Mouse (Mus musculus) MEL (cell line): ENCODE data around the gene Ccdc157. TPM values are rescaled to one million over a fixed set of nuclear protein-coding genes. Genes with fewer than 3 reads are reported as not detected.

Source experiments
- DNase-seq: peaks from one replicate; pipeline ENCODE4 v3.0.0; 2011; ENCODE audit warnings: low read depth, low spot score
- H3K27ac ChIP-seq: 2 replicates; pipeline ENCODE4 v1.5.1; 2012; ENCODE audit warnings: low read depth, mild to moderate bottlenecking, control low read depth, low read length, moderate library complexity; ENCODE audit not compliant: control insufficient read depth
- H3K27me3 ChIP-seq, 2 experiments: fragments of 150-350 bp in 1 of 2; sonication (generic) in 1 of 2; 2 replicates each; pipeline ENCODE4 v1.6.1; 2012; ENCODE audit warnings: low read length in 2 of 2, mild to moderate bottlenecking in 2 of 2, improper control_type of control experiment in 1 of 2, moderate library complexity in 1 of 2; ENCODE audit not compliant: insufficient read depth in 2 of 2, control insufficient read depth in 1 of 2
- H3K36me3 ChIP-seq, 2 experiments: 2 replicates each; pipeline ENCODE4 v1.6.1; 2012 to 2014; ENCODE audit warnings: low read length in 2 of 2, improper control_type of control experiment in 1 of 2, inconsistent platforms in 1 of 2, mild to moderate bottlenecking in 1 of 2; ENCODE audit not compliant: insufficient read depth in 2 of 2, control insufficient read depth in 1 of 2
- H3K4me1 ChIP-seq, 2 experiments: fragments of 150-350 bp in 1 of 2; sonication (generic) in 1 of 2; 2 replicates each; pipeline ENCODE4 v1.6.1; 2012; ENCODE audit warnings: low read length in 2 of 2, improper control_type of control experiment in 1 of 2, mild to moderate bottlenecking in 1 of 2; ENCODE audit not compliant: insufficient read depth in 2 of 2, control insufficient read depth in 1 of 2
- H3K4me3 ChIP-seq, 2 experiments: fragments of 150-350 bp in 1 of 2; sonication (generic) in 1 of 2; 2 replicates each; pipeline ENCODE4 v1.5.1; 2012; ENCODE audit warnings: low read depth in 2 of 2, low read length in 2 of 2, mild to moderate bottlenecking in 2 of 2, moderate library complexity in 2 of 2, control low read depth in 1 of 2, improper control_type of control experiment in 1 of 2; ENCODE audit not compliant: control insufficient read depth in 1 of 2, insufficient read depth in 1 of 2
- H3K79me2 ChIP-seq: 2 replicates; pipeline ENCODE4 v1.6.1; 2012; ENCODE audit warnings: mild to moderate bottlenecking, low read length, moderate library complexity; ENCODE audit not compliant: control insufficient read depth, poor library complexity, insufficient read depth
- H3K9ac ChIP-seq: 2 replicates; pipeline ENCODE4 v1.6.1; 2012; ENCODE audit warnings: low read depth, mild to moderate bottlenecking, control low read depth, low read length, moderate library complexity; ENCODE audit not compliant: control insufficient read depth, poor library complexity, severe bottlenecking
- H3K9me3 ChIP-seq: fragments of 150-350 bp; sonication (generic); replicated peaks from 2 replicates; pipeline ENCODE4 v1.6.1; 2012; ENCODE audit warnings: mild to moderate bottlenecking, low read length, improper control_type of control experiment, moderate library complexity; ENCODE audit not compliant: insufficient read depth
- CHD1 ChIP-seq: IDR thresholded peaks from 2 replicates; pipeline ENCODE4 v1.6.1; 2012; ENCODE audit warnings: low read depth, mild to moderate bottlenecking, inconsistent platforms, low read length, improper control_type of control experiment
- CHD2 ChIP-seq: IDR thresholded peaks from 2 replicates; pipeline ENCODE4 v1.6.1; 2011; ENCODE audit warnings: low read length, improper control_type of control experiment
- CTCF ChIP-seq, 3 experiments: IDR thresholded peaks in 2 of 3; conservative IDR thresholded peaks in 1 of 3; 2 replicates each; pipeline ENCODE4 v1.5.1; 2011 to 2012; ENCODE audit warnings: low read length in 3 of 3, low read depth in 2 of 3, mild to moderate bottlenecking in 2 of 3, improper control_type of control experiment in 1 of 3, inconsistent platforms in 1 of 3, mixed read lengths in 1 of 3, moderate library complexity in 1 of 3; ENCODE audit not compliant: control insufficient read depth in 1 of 3, insufficient read depth in 1 of 3, poor library complexity in 1 of 3, severe bottlenecking in 1 of 3
- EP300 ChIP-seq, 2 experiments: IDR thresholded peaks; 2 replicates each; pipeline ENCODE4 v1.6.1; 2011; ENCODE audit warnings: improper control_type of control experiment in 2 of 2, low read length in 2 of 2, low read depth in 1 of 2, mild to moderate bottlenecking in 1 of 2
- ETS1 ChIP-seq: IDR thresholded peaks from 2 replicates; pipeline ENCODE4 v1.6.1; 2012; ENCODE audit warnings: low read depth, mild to moderate bottlenecking, inconsistent platforms, low read length, improper control_type of control experiment, moderate library complexity
- GABPA ChIP-seq: IDR thresholded peaks from 2 replicates; pipeline ENCODE4 v1.6.1; 2012; ENCODE audit warnings: low read depth, mild to moderate bottlenecking, inconsistent platforms, low read length, improper control_type of control experiment, moderate library complexity
- GATA1 ChIP-seq: IDR thresholded peaks from 2 replicates; pipeline ENCODE4 v1.6.1; 2011; ENCODE audit warnings: low read depth, low read length, improper control_type of control experiment
- HCFC1 ChIP-seq: IDR thresholded peaks from 2 replicates; pipeline ENCODE4 v1.6.1; 2012; ENCODE audit warnings: low read depth, mild to moderate bottlenecking, inconsistent platforms, low read length, improper control_type of control experiment, moderate library complexity
- JUND ChIP-seq: IDR thresholded peaks from 2 replicates; pipeline ENCODE4 v1.6.1; 2011; ENCODE audit warnings: low read depth, mild to moderate bottlenecking, improper control_type of control experiment, low read length
- MAFK ChIP-seq: IDR thresholded peaks from 2 replicates; pipeline ENCODE4 v1.6.1; 2011; ENCODE audit warnings: low read depth, mild to moderate bottlenecking, low read length, improper control_type of control experiment, borderline replicate concordance
- MAX ChIP-seq: IDR thresholded peaks from 2 replicates; pipeline ENCODE4 v1.6.1; 2011; ENCODE audit warnings: low read length, improper control_type of control experiment
- MAZ ChIP-seq: IDR thresholded peaks from 2 replicates; pipeline ENCODE4 v1.6.1; 2012; ENCODE audit warnings: low read depth, mild to moderate bottlenecking, inconsistent platforms, low read length, improper control_type of control experiment
- MEF2A ChIP-seq: IDR thresholded peaks from 2 replicates; pipeline ENCODE4 v1.6.1; 2014; ENCODE audit warnings: low read depth, mild to moderate bottlenecking, inconsistent platforms, low read length, improper control_type of control experiment; ENCODE audit not compliant: poor library complexity, insufficient replicate concordance, severe bottlenecking; ENCODE audit errors: extremely low read depth
- MXI1 ChIP-seq: IDR thresholded peaks from 2 replicates; pipeline ENCODE4 v1.6.1; 2011; ENCODE audit warnings: mild to moderate bottlenecking, low read depth, low read length, improper control_type of control experiment
- MYB ChIP-seq: IDR thresholded peaks from 2 replicates; pipeline ENCODE4 v1.6.1; 2011; ENCODE audit warnings: mild to moderate bottlenecking, low read depth, low read length, improper control_type of control experiment
- NRF1 ChIP-seq: IDR thresholded peaks from 2 replicates; pipeline ENCODE4 v1.6.1; 2014; ENCODE audit warnings: low read depth, mild to moderate bottlenecking, inconsistent platforms, low read length, improper control_type of control experiment, moderate library complexity; ENCODE audit not compliant: poor library complexity, insufficient read depth, severe bottlenecking
- RCOR1 ChIP-seq: IDR thresholded peaks from 2 replicates; pipeline ENCODE4 v1.6.1; 2012; ENCODE audit warnings: low read depth, mild to moderate bottlenecking, inconsistent platforms, low read length, improper control_type of control experiment
- USF1 ChIP-seq: IDR thresholded peaks from 2 replicates; pipeline ENCODE4 v1.6.1; 2014; ENCODE audit warnings: low read depth, mild to moderate bottlenecking, inconsistent platforms, low read length, improper control_type of control experiment, moderate library complexity
- ZMIZ1 ChIP-seq: IDR thresholded peaks from 2 replicates; pipeline ENCODE4 v1.6.1; 2012; ENCODE audit warnings: low read depth, mild to moderate bottlenecking, inconsistent platforms, low read length, improper control_type of control experiment, moderate library complexity
- ZNF384 ChIP-seq: IDR thresholded peaks from 2 replicates; pipeline ENCODE4 v1.6.1; 2012; ENCODE audit warnings: low read depth, mild to moderate bottlenecking, inconsistent platforms, low read length, improper control_type of control experiment
- polyA plus RNA-seq, 2 experiments: library from polyadenylated mRNA; stranded (reverse) in 1 of 2; unstranded in 1 of 2; fragments of >175 nt in 1 of 2; fragments of >200 nt in 1 of 2; gene quantifications; 2 replicates each; pipeline versions ENCODE4 v1.2.1 to v1.2.4; 2012; ENCODE audit warnings: low replicate concordance in 2 of 2, low read depth in 1 of 2; ENCODE audit not compliant: insufficient read length in 2 of 2, insufficient read depth in 1 of 2, missing spikeins in 1 of 2
- total RNA-seq: library from RNA; depleted of rRNA; stranded (reverse); fragments of 300-350 nt; gene quantifications from 2 replicates; pipeline ENCODE4 v1.2.3, GENCODE M21; 2012

Gene Ccdc157
- total and polyA plus RNA-seq, 3 experiments: 2.0 to 2.9 TPM; not detected in 1

- no peak for DNase-seq
- H3K27me3 ChIP-seq: no peaks in the 10 kb centered on the region
Observed at GRCm38 (mm10) chr11:4203705-4204074, 43.6 kb upstream of the Ccdc157 start.

GRCm38 (mm10) chr11:4202995-4203704 lies 43.1 kb upstream of the Ccdc157 start:
- DNase-seq: peak; percentile 59
- TF ChIP-seq CHD1 (no peak), MEF2A (no peak), EP300 (IDR thresholded peaks at IDR 0.05; ENCODE audit: low read depth in 1 of 2, low read length in 2 of 2) (peak; percentile 52 to 54; a peak in 3 of 4 replicates), ZNF384 (no peak), GATA1 (peak; percentile 76), CHD2 (no peak), ETS1 (peak; percentile 40), JUND (no peak), MYB (0 out of 2 replicates have a peak, but pooled peaks have one; percentile 20), USF1 (no peak), GABPA (no peak), MAX (no peak; the same call in 1 of the 2 replicates), RCOR1 (peak; percentile 67), NRF1 (no peak)
- no peak overlapping the region for H3K4me3 ChIP-seq
- no peaks in the 10 kb centered on the region for H3K79me2 ChIP-seq
- H3K27ac ChIP-seq: peak overlapping the region; percentile 28
- peaks cover 0 to 31% of the 10 kb centered on the region in 2 experiments; a peak in 3 of 4 replicates for H3K36me3 ChIP-seq
- H3K4me1 ChIP-seq: peaks cover 22 to 30% of the 10 kb centered on the region in 2 experiments
- no peak overlapping the region for H3K9ac ChIP-seq
- H3K9me3 ChIP-seq: no peaks in the 10 kb centered on the region
- H3K27me3 ChIP-seq: no peaks in the 10 kb centered on the region

More at GRCm38 (mm10) chr11:4203705-4204074, 43.6 kb upstream of the Ccdc157 start:
- Histone ChIP-seq H3K9me3 (no peaks in the 10 kb centered on the region), H3K4me1 (peaks cover 22 to 30% of the 10 kb centered on the region in 2 experiments), H3K79me2 (no peaks in the 10 kb centered on the region), H3K4me3 (no peak overlapping the region), H3K27ac (peak overlapping the region; percentile 8; the same call in 1 of the 2 replicates), H3K36me3 (peaks cover 0 to 31% of the 10 kb centered on the region in 2 experiments), H3K9ac (no peak overlapping the region)
- TF ChIP-seq EP300 (IDR thresholded peaks at IDR 0.05; ENCODE audit: low read depth in 1 of 2, low read length in 2 of 2): no peak
- TF ChIP-seq MXI1: no peak
- TF ChIP-seq ZMIZ1: no peak
- TF ChIP-seq MAFK: no peak
- TF ChIP-seq CTCF (IDR thresholded peaks at IDR 0.05 in 2 of 3, conservative IDR thresholded peaks at IDR 0.05 in 1 of 3; ENCODE audit: control insufficient read depth in 1 of 3, insufficient read depth in 1 of 3, low read depth in 2 of 3, low read length in 3 of 3, poor library complexity in 1 of 3, severe bottlenecking in 1 of 3): no peak
- TF ChIP-seq HCFC1: no peak
- 0 out of 2 replicates have a peak, but pooled peaks have one; percentile 35 for TF ChIP-seq MAZ
